Mouse (Mus musculus) liver, embryonic 14.5 days (tissue): Measurements from ENCODE around the gene Clps.

Experiments
- CTCF ChIP-seq: IDR thresholded peaks from 2 replicates; pipeline ENCODE4 v1.5.1; 2016; ENCODE audit warnings: antibody characterized with exemption, low read depth, control low read depth
- EP300 ChIP-seq: IDR thresholded peaks from 2 replicates; pipeline ENCODE4 v1.6.1; 2016; ENCODE audit warnings: antibody characterized with exemption, low read depth

DNA sequence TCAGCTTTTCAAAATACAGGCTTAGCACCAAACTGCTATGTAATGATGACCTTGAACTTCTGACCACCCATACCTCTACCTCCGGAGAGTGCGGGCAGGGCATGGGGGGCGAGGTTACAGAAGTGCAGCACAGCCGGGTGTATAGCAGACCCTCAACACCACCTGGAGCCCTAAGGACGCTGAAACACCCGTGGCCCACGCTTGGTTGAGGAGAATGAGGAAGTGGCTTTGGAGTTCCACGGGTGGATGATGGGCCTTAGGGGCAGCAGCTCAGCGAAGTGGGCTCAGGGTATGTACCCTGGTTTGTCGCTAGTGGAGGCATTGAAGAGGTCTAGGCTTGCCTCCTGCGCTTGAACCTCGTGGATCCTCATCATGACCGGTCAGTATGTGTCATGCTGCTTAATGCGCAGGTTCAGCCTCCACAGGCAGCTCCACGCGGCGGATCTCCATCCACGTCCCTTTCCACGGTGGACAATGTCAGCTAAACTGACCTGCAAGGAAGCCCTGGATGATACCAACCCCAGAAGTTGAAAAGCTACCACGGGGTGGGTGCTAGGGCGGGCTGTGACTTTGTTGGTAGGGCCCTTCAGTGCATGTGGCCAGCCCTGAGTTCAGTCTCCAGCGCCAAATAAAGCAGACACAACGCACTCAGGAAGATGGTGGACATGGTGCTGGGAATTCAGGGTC lies 36.4 kb downstream of the Clps start:
- TF ChIP-seq CTCF = no peak
- no peak for TF ChIP-seq EP300
